Mouse (Mus musculus) layer of hippocampus, postnatal 14 days (tissue): ENCODE data around the gene Pfn1. TPM values are rescaled to one million over a fixed set of nuclear protein-coding genes. Genes with fewer than 3 reads are reported as not detected.

Source experiments
- DNase-seq, 2 experiments: peaks; one replicate each; pipeline ENCODE4 v3.0.0; 2021 to 2022; ENCODE audit warnings: low spot score in 2 of 2, mixed read lengths in 1 of 2
- total RNA-seq, 2 experiments: library from RNA; stranded (reverse); gene quantifications; 2 replicates each; pipeline ENCODE4 v1.2.3; 2021

Pfn1 gene
- total RNA-seq, 2 experiments from 2014 or later: 340 to 380 TPM

- DNase-seq: no peak
These were observed 15.6 kb downstream of the Pfn1 start, which contains the start of gene Gp1ba for GRCm38 (mm10) chr11:70638714-70639278. Gp1ba (plus strand) TSS chr11:70639122.

- DNase-seq: no peak
These were observed 16.2 kb downstream of the Pfn1 start for GRCm38 (mm10) chr11:70638293-70638692.

- no peak for DNase-seq
These were observed 16.7 kb downstream of the Pfn1 start for GRCm38 (mm10) chr11:70637764-70638163.

- no peak for DNase-seq
These were observed 18.8 kb downstream of the Pfn1 start for GRCm38 (mm10) chr11:70635601-70636000.

GRCm38 (mm10) chr11:70630129-70630528, 24.3 kb downstream of the Pfn1 start:
- DNase-seq: no peak

GRCm38 (mm10) chr11:70629557-70629956, 24.9 kb downstream of the Pfn1 start:
- no peak for DNase-seq

GRCm38 (mm10) chr11:70628431-70628830, 26.0 kb downstream of the Pfn1 start:
- no peak for DNase-seq

- DNase-seq: no peak
These were observed 27.6 kb downstream of the Pfn1 start for GRCm38 (mm10) chr11:70626877-70627276.

- DNase-seq: no peak
These were observed 29.0 kb downstream of the Pfn1 start for GRCm38 (mm10) chr11:70625473-70625872.

- DNase-seq: no peak
These were observed 31.2 kb downstream of the Pfn1 start for GRCm38 (mm10) chr11:70623053-70623742.

GRCm38 (mm10) chr11:70621972-70622814, 32.3 kb downstream of the Pfn1 start:
- DNase-seq: no peak

- DNase-seq: no peak
These were observed 35.3 kb downstream of the Pfn1 start, which contains the start of gene Chrne for GRCm38 (mm10) chr11:70619101-70619500. Chrne (minus strand) TSS chr11:70619216.

- no peak for DNase-seq
These were observed 38.8 kb downstream of the Pfn1 start, which contains the start of gene 4930544D05Rik for GRCm38 (mm10) chr11:70615516-70616093. 4930544D05Rik (plus strand) TSS chr11:70615848.

GRCm38 (mm10) chr11:70615074-70615473, 39.4 kb downstream of the Pfn1 start:
- no peak for DNase-seq

- DNase-seq: no peak
These were observed 41.9 kb downstream of the Pfn1 start for GRCm38 (mm10) chr11:70612505-70612904.

- DNase-seq: no peak
These were observed 43.7 kb downstream of the Pfn1 start for GRCm38 (mm10) chr11:70610752-70611151.

GRCm38 (mm10) chr11:70608381-70609066, 45.9 kb downstream of the Pfn1 start:
- no peak for DNase-seq

GRCm38 (mm10) chr11:70607611-70608010, 46.8 kb downstream of the Pfn1 start:
- DNase-seq: no peak

- no peak for DNase-seq
These were observed 47.7 kb downstream of the Pfn1 start for GRCm38 (mm10) chr11:70606717-70607116.

GRCm38 (mm10) chr11:70605024-70605566, 49.3 kb downstream of the Pfn1 start:
- DNase-seq: peak; percentile 65 to 73
